Comparison of ENCODE assay signal across 11 mouse cellular contexts in genomic region chr10:96181398-96181790, GRCm38 (mm10). TPM values are rescaled to one million over a fixed set of nuclear protein-coding genes. Genes with fewer than 3 reads are reported as not detected.
A peak's percentile ranks its signal among the peaks of the same experiment; 100 is the strongest.
DNase-seq lines count a peak whose midpoint lies in the region; ATAC-seq and TF ChIP-seq lines count a peak whose summit lies in the region.
"Had no signal": no experiment of that assay in that cellular context is flagged by ENCODE, and none has a peak within 500 bp of the region (broad histone marks: within the 10 kb centered on the region; RNA-seq: fewer than 3 reads in every experiment).

No protein-coding gene starts in this region.

- H3K36me3 ChIP-seq in liver, embryonic 15.5 days (replicated peaks): no peaks in the 10 kb centered on the region
- no peaks in the 10 kb centered on the region for H3K36me3 ChIP-seq in small intestine, adult 2 months (ENCODE audit: control insufficient read depth, insufficient read depth, low read length)
- H3K36me3 ChIP-seq: limb, embryonic 13.5 days had no signal

- H3K9ac ChIP-seq in liver, embryonic 15.5 days: no peak overlapping the region
- H3K9ac ChIP-seq: limb, embryonic 13.5 days had no signal

- no peaks in the 10 kb centered on the region for H3K9me3 ChIP-seq in liver, embryonic 15.5 days (replicated peaks)
- H3K9me3 ChIP-seq: limb, embryonic 13.5 days had no signal

- H3K4me1 ChIP-seq in liver, embryonic 15.5 days (replicated peaks): peaks cover 11% of the 10 kb centered on the region
- peaks cover 15% of the 10 kb centered on the region; the same call in 1 of the 2 replicates for H3K4me1 ChIP-seq in small intestine, adult 2 months (ENCODE audit: control insufficient read depth, insufficient read depth, insufficient read length, low read length)
- H3K4me1 ChIP-seq: limb, embryonic 13.5 days had no signal

- peak; percentile 92 for ATAC-seq in activated CD4-positive, CD25-positive, alpha-beta regulatory T cell, adult 4 months
- ATAC-seq in liver, embryonic 15.5 days (ENCODE audit: insufficient read depth): peak; percentile 64

- peak; percentile 95 for DNase-seq in heart, adult 11 months
- DNase-seq in heart, adult 8-10 months (ENCODE audit: low spot score): no peak
- no peak for DNase-seq in MN1 (ENCODE audit: low spot score)
- DNase-seq in embryo, embryonic 10.5 days (ENCODE audit: low spot score): no peak
- DNase-seq in right cerebral cortex, postnatal 4 days: no peak

- no peaks in the 10 kb centered on the region for H3K27me3 ChIP-seq in liver, embryonic 15.5 days
- H3K27me3 ChIP-seq in small intestine, adult 2 months (ENCODE audit: control insufficient read depth, insufficient read depth, low read length): no peaks in the 10 kb centered on the region
- H3K27me3 ChIP-seq: limb, embryonic 13.5 days had no signal

- no peak for TF ChIP-seq POLR2A in small intestine, adult 2 months (IDR thresholded peaks at IDR 0.05; ENCODE audit: low read depth, low read length)

- H3K4me3 ChIP-seq in liver, embryonic 15.5 days (replicated peaks): no peak overlapping the region
- H3K4me3 ChIP-seq in small intestine, adult 2 months (ENCODE audit: low read depth, low read length): no peak overlapping the region
- H3K4me3 ChIP-seq: limb, embryonic 13.5 days had no signal

- TF ChIP-seq CTCF in small intestine, adult 2 months (IDR thresholded peaks at IDR 0.05; ENCODE audit: extremely low read depth, insufficient read length, insufficient replicate concordance, low read depth, low read length): no peak

- no peak overlapping the region for H3K4me2 ChIP-seq in liver, embryonic 15.5 days
- H3K4me2 ChIP-seq: limb, embryonic 13.5 days had no signal

- H3K27ac ChIP-seq in liver, embryonic 15.5 days (replicated peaks): peak overlapping the region; percentile 29; the same call in 1 of the 2 replicates
- H3K27ac ChIP-seq in small intestine, adult 2 months (ENCODE audit: insufficient read depth, low read depth, low read length): peak overlapping the region; percentile 68
- H3K27ac ChIP-seq: limb, embryonic 13.5 days had no signal

- 26% methylated on average over 5 of the region's 5 CpGs for WGBS in liver, embryonic 15.5 days (ENCODE audit: insufficient replicate concordance)
- whole genome bisulfite sequencing in small intestine, adult 2 months: 49% methylated on average over 5 of the region's 5 CpGs

RNA-seq across cellular contexts. Expression of gene Gm5426, which starts 45.0 kb away (rescaled TPM):
- not detected for total RNA-seq in heart, adult 8-10 months (2022)
- polyA plus RNA-seq in activated CD4-positive, CD25-positive, alpha-beta regulatory T cell, adult 4 months (2017; shearing (Covaris generic)): 1 to 10 TPM in 1 of 2 experiments, not detected in 1; 1.5 TPM
- not detected in 2 replicates for polyA plus RNA-seq in liver, embryonic 15.5 days (2015; fragmentation: Nextera tagmentation; extraction: Ambion mirVana)
- not detected in 2 replicates for polyA plus RNA-seq in small intestine, adult 2 months (2012; rRNA removed)
- polyA plus RNA-seq: brain, embryonic 14.5 days; intestine, embryonic 14.5 days; limb, embryonic 13.5 days had no signal
